Mouse (Mus musculus) telencephalon, adult 2 months (tissue): ENCODE data around the gene Nfic.

Experiments
- DNase-seq: peaks from one replicate; pipeline ENCODE4 v3.0.0-alpha.2; 2011; ENCODE audit warnings: low read depth, low spot score

The Nfic gene

DNA sequence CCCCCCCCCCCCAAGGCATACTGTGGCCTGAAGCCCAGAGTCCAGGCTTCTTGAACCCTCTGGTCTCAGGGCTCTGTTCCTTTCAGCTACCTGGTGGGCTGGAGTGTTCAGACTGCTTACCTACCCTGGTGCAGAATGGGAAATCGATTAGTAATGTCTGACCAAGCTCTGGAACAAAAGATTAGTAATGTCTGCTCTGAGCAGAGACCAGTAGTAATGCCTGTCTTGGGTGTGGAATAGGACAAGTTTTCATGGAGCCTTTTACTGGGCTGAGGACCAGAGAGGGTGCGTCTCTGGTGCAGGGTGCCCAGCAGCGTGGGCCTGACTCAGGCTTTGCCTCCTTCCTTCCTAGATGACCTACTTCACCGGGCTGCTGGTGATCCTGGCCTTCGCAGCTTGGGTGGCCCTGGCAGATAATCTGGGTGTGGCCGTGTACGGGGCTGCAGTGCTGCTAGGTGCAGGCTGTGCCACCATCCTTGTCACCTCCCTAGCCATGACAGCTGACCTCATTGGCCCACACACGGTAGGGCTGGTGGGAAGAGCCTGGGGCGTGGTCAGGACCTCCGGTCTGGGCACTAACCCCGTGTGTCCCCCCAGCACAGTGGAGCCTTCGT lies 93.0 kb downstream of the Nfic start:
- DNase-seq = no peak

DNA sequence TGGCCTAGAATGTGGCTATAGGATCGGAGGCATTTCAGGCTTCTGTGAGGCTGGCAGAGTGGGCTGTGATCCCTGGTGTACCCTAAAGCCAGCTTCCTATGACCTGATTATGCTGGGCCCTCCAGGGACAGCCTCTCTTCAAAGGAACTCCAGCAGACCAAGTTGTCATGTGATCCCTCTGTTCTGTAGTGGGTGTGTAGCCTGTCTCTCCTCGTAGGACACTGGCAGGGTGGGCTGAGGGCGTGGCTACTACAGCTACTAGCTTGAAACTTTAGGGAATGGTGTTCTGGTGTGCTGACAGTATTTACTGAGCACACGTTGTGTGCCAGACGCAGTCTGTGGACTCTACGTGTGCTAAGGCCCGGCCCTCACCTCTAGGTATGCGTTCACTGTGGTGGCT lies 94.7 kb downstream of the Nfic start:
- DNase-seq = no peak

DNA sequence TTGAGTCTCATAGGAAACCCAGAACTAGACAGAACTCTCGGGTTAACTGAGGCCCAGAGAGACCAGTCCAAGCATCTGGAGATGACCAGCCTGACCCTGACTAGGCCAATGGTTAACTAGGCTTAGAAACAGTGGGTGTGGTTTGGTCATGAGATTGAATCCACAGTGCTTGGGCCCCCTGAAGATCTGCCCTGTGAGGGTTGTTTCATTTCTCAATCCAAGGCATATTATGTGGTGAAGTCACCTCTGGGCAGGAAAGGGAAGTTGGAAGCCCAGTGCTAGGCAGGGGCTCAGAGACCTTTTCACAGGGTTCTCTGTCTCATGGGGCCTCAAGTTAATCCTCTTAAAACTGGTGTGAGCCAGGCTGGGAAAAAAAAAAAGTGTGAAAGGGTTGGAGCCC lies 96.6 kb downstream of the Nfic start:
- no peak for DNase-seq

DNA sequence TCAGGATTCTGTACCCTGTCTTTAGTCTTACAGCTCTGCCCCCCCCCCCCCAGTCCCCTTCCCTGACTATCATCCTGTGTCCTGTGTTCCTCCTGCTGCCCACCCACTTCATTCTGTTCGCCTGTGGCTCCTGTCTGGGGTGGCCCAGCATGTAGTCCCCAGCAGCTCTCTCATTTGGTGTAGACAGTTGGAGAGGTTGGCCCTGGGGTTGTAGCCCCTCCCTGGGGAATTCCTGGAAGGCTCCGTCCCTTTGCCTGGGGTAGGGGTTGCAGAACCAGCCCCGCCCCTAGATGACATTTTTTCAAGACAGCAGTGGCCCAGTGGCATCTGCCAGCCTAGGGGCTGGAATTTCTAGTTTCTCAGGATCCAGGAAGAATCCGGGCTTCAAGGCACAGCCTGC lies 97.2 kb downstream of the Nfic start:
- DNase-seq = no peak

DNA sequence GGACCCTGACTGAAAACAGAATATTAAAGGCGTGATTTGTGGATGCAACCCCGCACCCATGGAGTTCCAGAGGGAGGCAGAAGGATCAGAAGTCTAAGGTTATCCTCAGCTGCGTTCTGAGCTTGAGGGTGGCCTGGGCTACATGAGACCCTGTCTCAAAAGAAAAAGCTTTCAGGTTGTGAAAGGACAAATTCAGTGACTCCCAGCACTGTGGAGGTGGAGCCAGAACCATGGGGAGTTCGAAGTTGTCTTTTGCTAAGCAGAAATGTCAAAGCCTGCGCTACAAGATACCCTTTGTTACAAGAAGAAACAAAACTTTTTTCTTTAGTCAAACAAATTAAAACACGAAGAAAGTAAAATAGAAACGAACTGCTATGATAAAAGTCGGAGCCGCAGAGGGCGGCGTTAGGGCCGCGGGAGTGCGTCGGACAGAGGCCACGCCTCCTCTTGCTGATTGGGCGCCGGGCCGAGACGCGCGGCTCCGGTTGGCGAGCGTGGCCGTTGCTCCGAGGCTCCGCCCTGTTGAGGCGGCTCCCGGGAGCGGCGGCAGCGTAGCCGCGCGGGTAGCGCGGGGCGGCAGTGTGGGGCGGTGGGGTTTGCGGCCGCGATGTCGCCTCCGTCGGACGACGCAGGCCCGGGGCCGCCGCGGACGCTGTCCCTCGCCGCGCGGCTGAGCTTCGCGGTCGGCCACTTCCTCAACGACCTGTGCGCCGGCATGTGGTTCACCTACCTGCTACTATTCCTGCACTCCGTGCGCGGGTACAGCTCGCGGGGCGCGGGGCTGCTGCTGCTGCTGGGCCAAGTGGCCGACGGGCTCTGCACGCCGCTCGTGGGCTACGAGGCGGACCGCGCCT lies 98.2 kb downstream of the Nfic start, which contains the start of gene Mfsd12:
Mfsd12 (plus strand) TSS at position 501 of the 854 bp plus-strand sequence.
- DNase-seq = peak; percentile 69

DNA sequence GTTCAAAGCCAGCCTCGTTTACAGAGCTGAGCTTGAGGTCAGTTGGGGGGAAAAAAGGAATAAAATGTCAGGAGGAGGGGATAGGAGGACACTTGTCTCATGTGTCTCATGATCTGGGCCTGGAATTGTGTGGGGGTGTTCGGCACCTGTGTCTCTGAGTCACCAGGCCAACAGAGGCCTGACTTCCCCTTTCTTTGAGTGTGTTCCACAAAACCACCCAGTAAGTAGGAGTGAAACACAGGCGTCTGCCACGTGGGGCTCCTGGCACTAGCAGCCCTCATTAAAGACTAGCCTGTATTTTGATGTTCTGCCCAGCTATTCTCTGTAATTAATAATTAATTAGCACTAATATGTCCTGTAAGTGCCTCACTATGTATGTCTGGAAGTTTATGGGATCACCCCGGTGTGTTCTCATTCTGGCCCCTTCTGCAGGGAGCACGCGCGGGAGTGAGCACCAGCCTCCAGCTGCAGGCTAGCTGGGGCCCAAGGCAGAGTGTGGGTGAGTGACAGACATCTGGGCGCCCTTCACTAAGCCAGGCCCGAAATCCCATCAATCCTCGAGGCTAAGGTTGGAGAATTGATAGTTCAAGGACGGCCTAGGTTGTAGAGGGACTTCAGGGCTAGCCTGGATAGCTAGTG lies 99.0 kb downstream of the Nfic start:
- no peak for DNase-seq

DNA sequence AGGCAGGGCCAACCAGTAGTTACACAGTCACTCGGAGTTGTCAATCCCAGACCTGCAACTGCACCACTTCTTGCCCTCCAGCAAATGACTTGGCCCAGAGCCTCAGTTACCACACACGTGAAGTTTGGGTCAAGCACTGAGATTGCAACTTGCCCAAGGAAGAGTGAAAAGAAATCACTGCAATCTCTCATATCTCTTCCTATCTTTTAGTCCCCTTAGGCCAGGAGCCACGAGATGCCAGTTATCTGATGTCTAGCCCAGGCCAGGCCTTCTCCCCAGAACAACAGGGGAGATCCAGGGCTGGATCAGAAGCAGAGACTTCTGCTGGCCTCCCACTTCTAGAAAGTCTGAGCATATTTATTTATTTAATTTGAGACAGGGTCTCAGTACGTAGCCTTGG lies 99.9 kb downstream of the Nfic start:
- DNase-seq = no peak

DNA sequence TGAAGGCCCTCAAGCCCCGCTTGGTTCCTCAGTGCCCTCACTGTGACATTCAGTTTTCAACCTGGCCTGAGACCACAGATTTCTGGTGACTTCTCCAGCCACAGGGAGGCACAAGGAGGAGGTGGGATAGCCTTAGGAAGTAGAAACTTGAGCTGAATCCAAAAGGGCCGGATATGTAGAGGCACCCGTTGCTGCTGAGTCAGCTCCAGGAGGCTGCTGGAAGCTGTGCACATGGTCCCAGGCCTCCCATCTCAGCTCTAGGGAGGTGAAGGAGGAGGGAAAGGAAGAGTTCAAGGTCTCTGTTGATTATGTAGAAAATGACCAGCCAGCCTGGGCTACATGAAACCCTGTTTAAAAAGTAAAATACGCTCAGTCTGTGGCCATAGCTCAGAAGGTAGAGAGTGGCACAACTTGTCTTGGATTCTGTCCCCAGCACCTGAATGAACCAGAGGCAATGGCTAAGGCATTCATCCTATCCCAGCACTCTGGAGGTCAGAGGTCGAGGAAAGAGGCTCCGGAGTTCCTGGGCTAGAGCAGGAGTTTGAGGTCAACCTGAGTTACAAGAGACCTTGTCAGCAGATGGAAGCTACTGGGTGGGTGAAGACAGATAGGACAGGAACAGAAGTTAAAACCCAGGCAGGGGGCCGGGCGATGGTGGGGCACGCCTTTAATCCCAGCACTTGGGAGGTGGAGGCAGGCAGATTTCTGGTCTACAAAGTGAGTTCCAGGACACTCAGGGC lies 100.5 kb downstream of the Nfic start:
- DNase-seq = no peak

DNA sequence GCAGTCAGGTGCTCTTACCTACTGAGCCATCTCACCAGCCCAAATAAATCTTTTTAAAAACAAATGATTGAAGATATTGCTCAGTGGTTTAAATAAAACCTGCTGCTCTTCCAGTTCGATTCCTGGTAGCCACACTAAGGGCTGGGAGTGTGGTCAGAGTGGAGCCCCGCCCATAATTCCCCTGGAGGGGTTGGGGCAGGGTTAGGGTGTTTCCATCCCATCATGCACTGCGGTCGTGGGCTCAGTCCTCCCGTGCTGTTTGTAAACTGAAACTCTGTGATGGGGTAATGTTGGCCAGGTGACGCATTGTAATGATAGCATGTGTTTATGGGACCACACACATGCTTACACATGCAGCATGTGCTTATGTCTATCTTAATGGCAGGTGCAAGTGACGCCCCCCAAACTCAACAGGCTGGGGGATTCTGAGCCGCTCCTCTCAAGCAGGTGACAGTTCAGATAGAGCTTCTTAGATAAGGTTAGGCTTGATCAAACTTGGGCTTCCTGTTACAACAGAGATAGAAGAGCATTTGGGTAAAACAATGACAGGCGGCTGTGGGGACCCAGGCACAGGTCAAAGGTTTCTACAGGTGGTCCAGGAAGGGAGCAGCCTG lies 103.7 kb downstream of the Nfic start:
- no peak for DNase-seq

DNA sequence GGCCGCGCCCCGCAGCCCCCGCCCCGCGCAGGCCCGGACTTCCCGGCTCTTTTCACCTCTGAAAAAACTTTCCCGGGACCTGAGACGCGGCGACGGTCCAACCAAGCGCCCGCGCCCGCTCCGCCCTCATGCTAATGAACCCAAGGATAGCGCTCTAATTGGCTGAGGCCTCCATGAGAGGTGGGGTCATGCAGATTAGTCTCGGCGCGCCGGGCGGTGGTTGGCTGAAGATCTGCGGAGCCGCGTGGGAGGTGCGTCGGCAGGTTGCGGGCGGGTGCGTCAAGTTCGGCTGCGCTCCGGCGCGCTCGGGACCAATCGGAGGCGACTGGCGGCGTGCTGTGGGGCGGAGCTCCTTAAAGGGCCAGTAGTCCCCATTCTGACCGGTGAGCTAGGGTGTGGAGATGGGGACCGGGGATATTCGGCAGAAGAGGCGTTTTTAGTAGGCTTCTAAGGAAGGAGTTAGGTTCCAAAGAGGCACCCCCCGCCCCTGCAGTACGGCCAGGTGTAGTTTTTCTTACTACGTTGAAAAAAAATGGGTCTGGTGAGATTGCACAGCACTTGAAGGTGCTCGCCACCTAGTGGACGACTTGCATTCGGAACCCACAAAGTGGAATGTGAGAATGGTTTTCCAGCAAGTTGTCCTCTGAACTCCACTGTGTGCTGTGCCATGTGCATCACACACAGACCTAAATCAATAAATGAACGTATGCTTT lies 104.9 kb downstream of the Nfic start, which contains the start of gene Hmg20b:
Hmg20b (minus strand) TSS at position 130 of the 713 bp plus-strand sequence.
- peak; percentile 99 for DNase-seq

DNA sequence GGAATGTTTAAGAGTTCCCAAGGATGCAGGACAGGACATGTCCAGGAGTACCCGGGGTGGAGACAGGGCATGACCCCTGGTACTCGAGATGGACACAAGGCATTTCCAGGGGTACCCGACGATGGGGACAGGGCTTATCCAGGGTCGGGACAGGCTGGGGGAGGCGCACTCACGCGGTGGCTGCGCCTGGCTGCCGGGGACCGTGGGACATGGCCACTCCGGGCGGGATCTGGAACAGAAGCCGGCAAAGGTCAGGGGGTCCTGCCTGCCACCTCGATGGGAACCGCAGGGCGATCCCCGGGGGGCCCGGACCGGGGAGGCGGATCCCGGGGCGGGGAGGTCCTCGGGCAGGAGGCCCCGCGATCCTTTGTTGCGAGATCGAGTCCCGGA lies 105.5 kb downstream of the Nfic start:
- DNase-seq = no peak

DNA sequence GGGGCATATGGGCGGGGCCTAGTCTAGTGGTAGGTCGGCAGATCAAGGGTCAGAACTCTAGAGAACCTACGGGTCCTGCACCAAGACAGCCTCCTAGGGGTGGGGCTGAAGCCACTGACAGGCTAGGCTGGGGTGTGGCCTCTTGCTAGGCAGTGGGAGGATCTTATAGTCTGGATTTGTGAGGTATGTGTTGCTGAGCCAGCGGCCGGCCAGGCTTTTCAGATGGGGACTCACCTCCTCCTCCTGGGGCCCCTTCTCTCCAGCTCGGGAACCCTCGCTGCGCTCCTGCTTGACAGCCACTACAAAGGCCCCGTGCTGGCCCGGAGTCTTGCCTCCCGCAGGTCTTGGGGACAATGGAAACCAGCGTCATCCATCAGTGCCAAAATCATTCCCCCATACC lies 106.3 kb downstream of the Nfic start:
- no peak for DNase-seq

DNA sequence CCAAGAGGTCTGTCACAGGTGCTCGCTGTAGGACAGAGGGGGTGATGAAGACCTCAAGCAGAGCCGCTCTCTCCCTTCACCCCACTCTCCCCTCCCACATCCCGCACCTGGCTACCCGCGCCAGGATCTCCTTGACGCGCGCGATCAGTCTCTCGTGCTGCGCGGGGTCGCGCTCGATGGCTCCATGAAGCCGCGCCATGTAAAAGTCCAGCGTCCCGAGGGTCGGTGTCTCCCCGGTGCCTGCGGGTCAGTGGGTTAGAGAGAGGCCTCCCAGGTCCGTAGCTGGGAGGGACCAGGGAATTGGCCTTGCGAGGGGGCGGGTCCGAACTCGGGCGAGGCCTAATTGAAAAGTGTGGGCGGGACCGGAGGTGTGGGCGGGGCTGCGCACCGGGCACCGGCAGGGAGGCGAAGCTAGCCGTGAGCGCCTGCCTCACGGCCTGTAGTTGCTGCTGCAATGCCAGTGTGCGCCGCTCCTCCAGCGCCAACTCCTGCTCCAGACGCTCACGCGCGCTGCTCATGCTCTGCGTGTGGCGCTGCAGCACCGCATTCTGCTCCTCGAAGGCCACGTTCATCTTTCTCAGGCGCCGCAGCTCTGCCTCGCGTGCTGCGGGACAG lies 108.9 kb downstream of the Nfic start:
- peak; percentile 40 for DNase-seq
